Mouse (Mus musculus): ENCODE measurements at regions not wholly inside any gene's neighbourhood (a gene's known extent, or its start where the extent isn't known, plus 50 kb on each side); places are given as distances from the start of the nearest gene placed in this dataset.
"Not testable (repeated sequence)": the region's sequence is repeated elsewhere in the genome, so short reads cannot be mapped to it uniquely, and the experiment has no call there.

- H3K4me1 ChIP-seq (ENCODE audit: control insufficient read depth, insufficient read depth, low read length); ATAC-seq (ENCODE audit: low FRiP score, low TSS enrichment); H3K9me3 ChIP-seq (ENCODE audit: control insufficient read depth, low read length); H3K9ac ChIP-seq (ENCODE audit: low read depth, low read length); H3K4me3 ChIP-seq (ENCODE audit: low read length); H3K27ac ChIP-seq (ENCODE audit: low read depth, low read length); H3K4me2 ChIP-seq (replicated peaks; ENCODE audit: low read depth, low read length); H3K36me3 ChIP-seq (ENCODE audit: control insufficient read depth, insufficient read depth, low read length); H3K27me3 ChIP-seq (ENCODE audit: control insufficient read depth, insufficient read depth, low read length): not testable (repeated sequence)
- 81% methylated on average over 2 of the region's 5 CpGs for WGBS
Measured at GRCm38 (mm10) chr14:53407500-53408227, 846.2 kb downstream of the Dad1 start.

GRCm38 (mm10) chr14:53390307-53390706, 863.6 kb downstream of the Dad1 start:
- WGBS = no CpG with 5 or more reads among the region's 1 CpGs

GRCm38 (mm10) chr14:53374591-53374990, 879.0 kb upstream of the Olfr1507 start:
- ATAC-seq (ENCODE audit: low FRiP score, low TSS enrichment); H3K27ac ChIP-seq (ENCODE audit: low read depth, low read length); H3K27me3 ChIP-seq (ENCODE audit: control insufficient read depth, insufficient read depth, low read length); H3K36me3 ChIP-seq (ENCODE audit: control insufficient read depth, insufficient read depth, low read length); H3K9me3 ChIP-seq (ENCODE audit: control insufficient read depth, low read length); H3K9ac ChIP-seq (ENCODE audit: low read depth, low read length); H3K4me3 ChIP-seq (ENCODE audit: low read length); H3K4me2 ChIP-seq (replicated peaks; ENCODE audit: low read depth, low read length); H3K4me1 ChIP-seq (ENCODE audit: control insufficient read depth, insufficient read depth, low read length): not testable (repeated sequence)
- 84% methylated on average over 5 of the region's 6 CpGs for WGBS

More at GRCm38 (mm10) chr14:53390307-53390706, 863.6 kb downstream of the Dad1 start:
- H3K4me1 ChIP-seq (ENCODE audit: control insufficient read depth, insufficient read depth, low read length); H3K27ac ChIP-seq (ENCODE audit: low read depth, low read length); H3K27me3 ChIP-seq (ENCODE audit: control insufficient read depth, insufficient read depth, low read length); H3K4me2 ChIP-seq (replicated peaks; ENCODE audit: low read depth, low read length); H3K9ac ChIP-seq (ENCODE audit: low read depth, low read length); H3K4me3 ChIP-seq (ENCODE audit: low read length); H3K36me3 ChIP-seq (ENCODE audit: control insufficient read depth, insufficient read depth, low read length); H3K9me3 ChIP-seq (ENCODE audit: control insufficient read depth, low read length); ATAC-seq (ENCODE audit: low FRiP score, low TSS enrichment): not testable (repeated sequence)

GRCm38 (mm10) chr14:53373777-53374468, 878.4 kb upstream of the Olfr1507 start:
- ATAC-seq (ENCODE audit: low FRiP score, low TSS enrichment); H3K36me3 ChIP-seq (ENCODE audit: control insufficient read depth, insufficient read depth, low read length); H3K9me3 ChIP-seq (ENCODE audit: control insufficient read depth, low read length); H3K27me3 ChIP-seq (ENCODE audit: control insufficient read depth, insufficient read depth, low read length); H3K27ac ChIP-seq (ENCODE audit: low read depth, low read length); H3K4me2 ChIP-seq (replicated peaks; ENCODE audit: low read depth, low read length); H3K4me3 ChIP-seq (ENCODE audit: low read length); H3K4me1 ChIP-seq (ENCODE audit: control insufficient read depth, insufficient read depth, low read length); H3K9ac ChIP-seq (ENCODE audit: low read depth, low read length): not testable (repeated sequence)
- WGBS = no CpG with 5 or more reads among the region's 2 CpGs

- Histone ChIP-seq H3K9ac (ENCODE audit: low read depth, low read length) (no peak overlapping the region), H3K9me3 (ENCODE audit: control insufficient read depth, low read length) (no peaks in the 10 kb centered on the region), H3K27me3 (ENCODE audit: control insufficient read depth, insufficient read depth, low read length) (no peaks in the 10 kb centered on the region), H3K27ac (ENCODE audit: low read depth, low read length) (no peak overlapping the region), H3K4me1 (ENCODE audit: control insufficient read depth, insufficient read depth, low read length) (no peaks in the 10 kb centered on the region), H3K36me3 (ENCODE audit: control insufficient read depth, insufficient read depth, low read length) (no peaks in the 10 kb centered on the region), H3K4me2 (replicated peaks; ENCODE audit: low read depth, low read length) (no peak overlapping the region), H3K4me3 (ENCODE audit: low read length) (no peak overlapping the region)
- ATAC-seq (ENCODE audit: low FRiP score, low TSS enrichment) = no peak
- WGBS = 63% methylated on average over 2 of the region's 2 CpGs
Measured at GRCm38 (mm10) chr14:53369776-53370175, 874.2 kb upstream of the Olfr1507 start.

- not testable (repeated sequence) for H3K4me1 ChIP-seq (ENCODE audit: control insufficient read depth, insufficient read depth, low read length); H3K27ac ChIP-seq (ENCODE audit: low read depth, low read length); H3K36me3 ChIP-seq (ENCODE audit: control insufficient read depth, insufficient read depth, low read length); H3K27me3 ChIP-seq (ENCODE audit: control insufficient read depth, insufficient read depth, low read length); ATAC-seq (ENCODE audit: low FRiP score, low TSS enrichment); H3K4me3 ChIP-seq (ENCODE audit: low read length); H3K9ac ChIP-seq (ENCODE audit: low read depth, low read length); H3K4me2 ChIP-seq (replicated peaks; ENCODE audit: low read depth, low read length); H3K9me3 ChIP-seq (ENCODE audit: control insufficient read depth, low read length)
- 58% methylated on average over 1 of the region's 1 CpGs for WGBS
Measured at GRCm38 (mm10) chr14:53367420-53367819, 871.9 kb upstream of the Olfr1507 start.

GRCm38 (mm10) chr14:53363995-53364394, 868.4 kb upstream of the Olfr1507 start:
- ATAC-seq (ENCODE audit: low FRiP score, low TSS enrichment); H3K4me3 ChIP-seq (ENCODE audit: low read length); H3K27ac ChIP-seq (ENCODE audit: low read depth, low read length); H3K36me3 ChIP-seq (ENCODE audit: control insufficient read depth, insufficient read depth, low read length); H3K9me3 ChIP-seq (ENCODE audit: control insufficient read depth, low read length); H3K9ac ChIP-seq (ENCODE audit: low read depth, low read length); H3K27me3 ChIP-seq (ENCODE audit: control insufficient read depth, insufficient read depth, low read length); H3K4me1 ChIP-seq (ENCODE audit: control insufficient read depth, insufficient read depth, low read length); H3K4me2 ChIP-seq (replicated peaks; ENCODE audit: low read depth, low read length): not testable (repeated sequence)
- 79% methylated on average over 5 of the region's 5 CpGs for WGBS

GRCm38 (mm10) chr14:53362054-53362453, 866.5 kb upstream of the Olfr1507 start:
- not testable (repeated sequence) for ATAC-seq (ENCODE audit: low FRiP score, low TSS enrichment); H3K4me3 ChIP-seq (ENCODE audit: low read length); H3K4me1 ChIP-seq (ENCODE audit: control insufficient read depth, insufficient read depth, low read length); H3K9me3 ChIP-seq (ENCODE audit: control insufficient read depth, low read length); H3K27ac ChIP-seq (ENCODE audit: low read depth, low read length); H3K36me3 ChIP-seq (ENCODE audit: control insufficient read depth, insufficient read depth, low read length); H3K4me2 ChIP-seq (replicated peaks; ENCODE audit: low read depth, low read length); H3K27me3 ChIP-seq (ENCODE audit: control insufficient read depth, insufficient read depth, low read length); H3K9ac ChIP-seq (ENCODE audit: low read depth, low read length)
- 46% methylated on average over 2 of the region's 2 CpGs for WGBS

GRCm38 (mm10) chr14:53357498-53357897, 861.9 kb upstream of the Olfr1507 start:
- 86% methylated on average over 1 of the region's 2 CpGs for WGBS
- not testable (repeated sequence) for H3K4me1 ChIP-seq (ENCODE audit: control insufficient read depth, insufficient read depth, low read length); H3K4me2 ChIP-seq (replicated peaks; ENCODE audit: low read depth, low read length); H3K36me3 ChIP-seq (ENCODE audit: control insufficient read depth, insufficient read depth, low read length); H3K4me3 ChIP-seq (ENCODE audit: low read length); H3K27ac ChIP-seq (ENCODE audit: low read depth, low read length); H3K9ac ChIP-seq (ENCODE audit: low read depth, low read length); ATAC-seq (ENCODE audit: low FRiP score, low TSS enrichment); H3K27me3 ChIP-seq (ENCODE audit: control insufficient read depth, insufficient read depth, low read length); H3K9me3 ChIP-seq (ENCODE audit: control insufficient read depth, low read length)
